Mouse (Mus musculus) retina, postnatal 1 day (tissue): ENCODE measurements around the gene Slc7a1.
"Not testable (repeated sequence)": the region's sequence is repeated elsewhere in the genome, so short reads cannot be mapped to it uniquely, and the experiment has no call there.

Experiments
- DNase-seq: peaks from one replicate; pipeline ENCODE4 v3.0.0-alpha.2; 2012

Slc7a1 gene

DNA sequence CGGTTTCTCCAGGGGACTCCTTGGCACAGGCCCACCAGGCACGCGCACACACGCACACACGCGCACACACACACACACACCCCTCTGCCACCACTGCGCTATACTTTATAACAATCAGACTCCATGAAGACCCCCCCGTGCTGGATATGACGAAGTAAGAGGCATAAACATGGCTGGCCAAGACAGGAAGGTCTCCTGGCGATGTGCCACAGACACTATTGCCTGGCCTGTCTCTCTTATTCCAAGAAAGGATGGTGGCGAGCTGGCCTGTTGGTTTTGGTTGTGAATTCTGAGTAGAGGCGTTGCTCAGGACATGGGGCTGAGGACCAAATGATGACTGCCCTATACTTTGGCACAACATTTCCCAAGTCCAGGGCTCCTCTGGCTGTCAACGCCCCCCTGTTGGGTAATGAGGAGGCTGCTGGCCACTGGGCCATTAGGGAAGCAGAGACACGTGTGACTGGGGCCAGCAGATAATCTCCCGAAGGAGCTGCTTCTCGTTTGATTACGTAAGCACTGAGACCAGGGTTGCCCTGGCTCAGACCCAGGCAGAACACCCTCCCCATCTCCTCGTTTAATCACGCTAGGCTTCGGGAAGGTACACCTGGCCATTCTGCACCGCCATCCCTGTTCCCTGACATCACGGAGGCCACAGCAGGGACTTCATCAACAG is 36.1 kb downstream of the Slc7a1 start:
- DNase-seq = no peak

DNA sequence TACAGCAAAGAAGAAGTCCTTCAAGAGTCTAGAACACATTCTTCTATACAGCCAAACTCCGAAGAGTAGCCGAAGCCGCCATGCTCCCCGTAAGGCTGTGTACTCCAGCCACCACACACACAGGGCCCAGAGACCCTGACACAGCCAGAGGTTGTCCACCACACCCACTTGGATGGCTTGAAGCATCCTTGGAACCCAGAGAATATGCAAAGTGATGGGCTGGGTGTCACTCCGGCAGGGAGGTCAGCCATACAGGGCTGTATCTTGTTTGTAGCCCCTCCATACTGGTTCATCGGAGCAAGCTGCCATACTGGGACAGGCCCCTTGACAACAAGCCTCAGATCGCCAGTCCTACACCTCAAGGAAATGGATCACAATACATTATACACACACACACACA is 37.4 kb downstream of the Slc7a1 start:
- DNase-seq = no peak

DNA sequence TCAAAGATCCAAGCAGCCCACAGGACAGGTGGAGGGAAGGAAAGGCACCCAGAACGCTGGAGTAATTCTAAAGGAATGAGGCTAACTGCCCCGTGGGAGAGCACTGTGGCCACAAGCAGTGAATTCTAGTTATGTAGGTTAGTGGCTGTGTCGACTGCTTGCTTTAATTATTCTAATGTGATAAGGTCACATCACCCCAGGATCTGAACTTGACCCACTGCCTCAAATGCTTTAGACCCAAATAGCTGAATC is 38.0 kb downstream of the Slc7a1 start:
- no peak for DNase-seq

DNA sequence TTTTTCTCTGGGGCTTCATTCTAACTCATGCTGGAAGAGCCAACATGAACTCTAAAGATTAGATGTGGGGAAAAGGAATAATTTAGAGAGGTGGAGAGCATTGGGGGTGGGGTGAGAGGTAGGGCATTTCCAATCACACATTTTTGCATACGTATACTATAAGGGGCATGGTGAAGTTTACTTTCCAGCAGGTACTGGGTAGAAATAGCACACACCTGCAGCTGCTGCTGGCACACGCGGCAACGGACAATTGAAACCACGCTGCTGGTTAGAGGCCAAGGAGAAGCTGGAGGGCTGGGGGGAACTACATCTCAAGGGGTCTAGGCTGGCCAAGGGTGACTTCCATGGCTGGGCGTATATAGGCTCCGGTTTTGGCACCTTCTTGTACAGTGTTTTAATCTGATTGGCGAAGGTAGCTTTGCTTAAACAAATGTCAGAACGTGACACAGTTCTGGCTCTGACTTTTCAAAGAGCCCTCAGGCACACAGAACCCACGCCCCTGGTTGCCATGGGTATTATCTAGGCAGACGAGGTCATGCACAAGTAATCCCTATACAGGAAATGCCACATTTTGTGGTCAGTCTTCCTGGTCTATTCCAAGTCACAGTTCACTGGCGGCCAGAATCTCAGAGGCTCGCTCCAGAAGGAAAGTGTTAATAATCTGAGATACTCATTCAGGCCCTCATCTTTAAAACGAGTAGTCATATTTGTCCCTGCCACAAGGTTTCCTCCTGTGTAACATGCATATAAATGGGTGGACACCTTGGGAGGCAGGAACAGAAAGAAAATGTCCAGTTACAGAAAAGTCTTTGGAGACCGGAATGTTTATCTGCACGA is 38.6 kb downstream of the Slc7a1 start:
- no peak for DNase-seq

DNA sequence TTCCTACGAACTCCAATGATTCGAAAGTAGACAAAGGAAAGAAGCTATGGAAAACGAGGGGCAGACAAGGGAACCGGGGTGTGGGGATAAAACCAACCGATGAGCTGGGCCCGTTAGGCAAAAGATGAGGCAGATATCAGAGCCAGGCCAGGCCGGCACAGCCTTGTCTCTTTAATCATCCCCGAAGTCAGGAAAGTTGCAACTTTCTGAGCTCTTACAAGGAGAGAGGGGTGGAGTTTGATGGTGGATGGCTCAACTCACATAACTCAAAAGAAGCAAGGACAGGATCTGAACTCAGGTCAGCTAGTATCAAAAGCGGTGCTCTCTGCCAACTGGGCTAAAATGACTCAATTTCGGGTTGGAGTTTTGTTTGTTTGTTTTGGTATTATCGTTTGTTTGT is 40.6 kb downstream of the Slc7a1 start:
- no peak for DNase-seq

DNA sequence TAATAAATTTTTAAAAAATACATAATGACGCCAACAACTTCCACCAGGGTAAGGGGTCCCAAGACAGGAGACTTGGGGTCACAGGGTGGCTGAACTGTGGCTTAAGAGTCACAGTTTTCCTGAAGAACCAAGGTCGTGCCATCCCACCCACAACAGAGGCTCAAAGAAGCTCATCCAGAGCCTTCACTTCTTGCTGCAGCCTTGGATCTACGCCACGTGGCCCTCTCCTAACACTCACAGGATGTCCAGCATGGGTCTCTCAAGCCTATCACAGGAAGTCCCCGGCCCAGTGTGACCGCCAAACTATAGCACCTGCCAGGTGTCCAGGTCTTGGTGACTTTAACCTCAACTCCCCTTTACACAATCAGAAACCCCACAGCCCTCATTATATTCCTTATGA is 42.5 kb downstream of the Slc7a1 start:
- no peak for DNase-seq

DNA sequence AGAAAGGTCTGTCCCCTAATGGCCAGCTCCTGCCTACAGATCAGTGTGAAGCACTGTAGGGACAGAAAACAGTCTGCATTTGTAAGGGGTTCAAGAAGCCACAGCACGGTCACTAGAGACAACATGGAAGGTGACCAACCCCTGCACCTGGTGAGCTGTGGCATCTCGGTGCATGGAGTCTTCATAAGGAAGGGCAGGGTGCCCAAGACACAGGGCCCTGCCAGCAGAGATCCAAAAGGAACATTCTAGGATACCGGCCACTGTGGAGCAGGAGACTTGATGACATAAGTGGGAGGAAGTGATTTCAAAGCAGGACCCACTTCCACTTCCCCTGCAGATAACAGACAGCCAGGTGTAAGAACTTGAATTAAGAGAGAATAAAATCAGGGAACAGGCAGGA is 43.9 kb downstream of the Slc7a1 start:
- DNase-seq = no peak

DNA sequence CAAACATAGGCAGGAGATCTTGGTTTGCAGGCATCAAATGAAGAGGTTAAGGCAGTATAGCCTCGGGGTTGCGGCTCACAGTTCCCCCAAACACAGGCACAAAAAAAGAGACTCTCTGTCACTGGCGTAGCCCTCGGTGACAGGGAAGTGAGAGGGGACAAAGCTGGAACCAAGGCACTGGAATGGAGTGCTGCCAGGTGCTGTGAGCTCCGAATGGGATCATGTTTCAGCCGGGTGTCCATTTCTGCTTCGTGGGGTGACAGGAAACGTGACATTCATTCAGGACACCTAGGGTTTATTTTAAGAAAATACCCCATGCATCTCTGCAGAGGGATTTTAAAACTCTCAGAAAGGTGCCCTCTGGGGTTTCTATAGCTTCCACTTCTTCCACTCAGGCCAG is 45.2 kb downstream of the Slc7a1 start:
- no peak for DNase-seq

DNA sequence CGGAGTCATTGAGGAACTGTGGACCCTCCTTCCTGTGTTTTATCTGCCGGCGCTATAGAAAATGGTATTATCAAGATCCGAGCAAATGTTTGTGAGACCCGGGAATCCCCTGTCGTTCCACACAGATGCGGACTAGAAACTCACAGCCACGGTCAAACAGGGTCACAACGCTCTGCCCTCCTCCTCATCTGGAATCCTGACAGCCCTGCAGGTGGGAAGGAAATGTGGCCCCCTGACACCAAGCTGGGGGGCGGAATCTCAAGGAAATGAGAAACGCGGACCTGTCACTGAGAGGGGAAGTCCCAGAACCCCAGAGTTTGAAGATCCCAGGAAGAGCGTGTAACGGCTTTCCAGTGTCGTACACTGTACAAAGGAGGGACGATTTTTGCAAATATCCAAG is 46.3 kb downstream of the Slc7a1 start:
- DNase-seq = no peak

DNA sequence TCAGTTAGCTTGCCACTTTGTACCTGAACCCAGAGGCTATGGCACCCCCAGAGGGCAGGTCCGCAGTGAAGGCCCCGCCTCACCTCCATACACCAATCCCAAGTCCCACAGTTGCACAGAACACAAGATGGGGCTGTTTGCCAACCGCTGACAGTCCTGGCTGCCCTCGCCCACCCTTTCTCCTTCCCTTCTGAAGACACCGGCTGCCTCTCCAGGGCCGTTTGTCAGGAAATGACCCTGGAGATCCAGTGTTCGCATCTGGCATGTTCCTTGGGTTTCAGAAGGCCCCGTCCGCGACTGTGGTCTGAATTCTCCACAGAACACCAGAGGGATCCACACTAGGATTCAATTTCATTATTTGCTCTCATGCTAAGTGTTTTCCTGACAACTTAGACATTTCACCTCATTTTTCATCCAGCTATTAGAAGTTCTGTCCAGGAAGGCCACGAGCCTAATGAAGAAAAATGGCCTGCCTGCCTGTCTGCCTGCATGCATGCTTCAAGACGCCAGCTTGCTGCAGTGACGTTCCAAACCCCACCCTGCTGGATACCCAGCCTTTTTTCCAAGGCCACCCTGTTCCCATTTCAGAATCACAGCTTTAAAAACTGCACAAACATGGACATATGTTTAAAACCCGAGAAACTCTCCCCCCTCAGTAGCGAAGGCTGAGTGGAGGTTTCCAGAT is 50.2 kb downstream of the Slc7a1 start:
- no peak for DNase-seq

DNA sequence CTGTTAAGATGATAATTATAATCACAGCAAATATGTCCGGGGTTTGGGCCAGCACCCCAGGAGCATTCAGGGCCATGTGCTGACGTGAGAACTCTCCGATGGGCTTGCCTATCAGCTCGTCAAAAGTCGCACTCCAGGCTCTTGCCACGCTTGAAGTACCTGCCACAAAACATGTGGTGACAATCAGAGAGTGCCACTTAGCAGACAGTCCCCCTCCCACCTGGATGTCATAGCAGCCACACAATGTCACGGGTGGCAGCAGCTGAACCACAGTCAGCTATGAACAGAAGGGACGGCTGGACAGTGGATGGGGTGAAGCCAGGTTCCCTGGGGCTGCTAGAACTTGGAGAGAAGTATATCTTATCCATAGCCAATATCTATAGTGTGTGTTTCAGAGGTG is 51.6 kb downstream of the Slc7a1 start:
- no peak for DNase-seq

DNA sequence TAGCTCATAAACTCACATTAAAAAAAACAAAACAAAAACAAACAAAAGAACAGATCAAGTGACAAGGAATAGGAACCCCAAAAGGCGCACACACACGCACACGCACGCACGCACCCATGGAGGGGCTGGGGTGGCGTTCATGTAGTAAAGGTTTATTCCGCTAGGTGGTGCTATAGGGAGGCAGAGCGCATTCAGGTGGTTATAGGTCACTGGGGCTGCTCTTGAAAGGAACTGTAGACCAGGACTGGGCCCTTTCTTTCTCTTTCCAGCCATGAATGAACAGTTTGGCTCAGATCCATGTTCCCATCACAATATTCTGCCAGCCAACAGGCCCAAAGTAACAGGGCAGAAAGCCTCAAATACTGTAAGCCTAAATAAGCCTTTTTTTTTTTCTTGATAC is 53.2 kb downstream of the Slc7a1 start:
- DNase-seq = no peak

DNA sequence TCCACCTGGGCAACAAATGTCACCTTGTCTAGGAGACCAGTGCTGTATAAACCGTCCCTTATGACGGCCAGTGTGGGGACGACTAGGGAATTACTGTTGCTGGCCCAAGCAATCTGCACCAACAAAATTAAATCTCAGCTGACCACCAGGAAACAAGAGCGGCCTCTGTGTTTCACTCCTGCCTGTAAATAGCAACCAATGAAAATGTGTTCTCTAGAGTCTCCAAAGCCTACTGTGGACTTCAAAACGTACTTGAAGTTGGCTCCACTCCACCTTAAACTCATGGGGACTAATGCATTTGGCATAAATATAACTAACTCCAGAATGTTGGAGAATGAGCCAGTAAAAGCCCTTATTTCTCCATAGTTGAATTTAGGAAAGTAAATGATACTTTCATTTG is 55.3 kb downstream of the Slc7a1 start:
- DNase-seq = no peak

DNA sequence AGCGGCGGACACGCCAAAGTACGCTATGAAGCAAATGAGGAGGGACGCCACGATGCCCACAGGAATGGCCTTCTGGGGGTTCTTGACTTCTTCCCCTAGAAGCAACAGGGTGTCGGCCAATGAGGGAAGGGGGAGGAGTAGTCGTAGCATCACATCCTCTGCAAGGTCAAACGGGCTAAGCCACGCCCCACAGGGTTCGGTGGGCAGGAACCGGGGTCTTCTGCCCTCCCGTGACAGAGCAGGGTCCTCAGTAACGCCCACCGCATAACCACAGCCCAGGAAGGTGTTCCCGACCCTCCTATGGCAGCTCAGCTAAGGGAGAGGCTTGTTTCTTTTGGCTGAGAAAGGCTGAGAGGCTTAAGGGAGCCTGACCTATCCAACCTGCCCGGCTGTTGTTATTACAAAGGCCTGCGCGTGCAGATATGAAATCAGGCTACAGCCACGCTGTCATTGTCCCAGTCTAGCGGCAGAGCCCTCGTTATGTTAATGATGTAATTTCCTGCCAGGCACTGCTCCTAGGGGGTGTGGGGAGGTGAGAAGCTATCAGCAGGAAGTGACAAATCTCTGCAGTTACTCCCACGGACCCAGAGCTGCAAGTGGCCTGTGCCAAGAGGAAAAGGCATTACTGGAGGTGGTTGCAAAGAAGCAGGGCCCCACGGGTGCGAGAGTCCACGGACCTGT is 57.5 kb downstream of the Slc7a1 start:
- DNase-seq = peak; percentile 50

DNA sequence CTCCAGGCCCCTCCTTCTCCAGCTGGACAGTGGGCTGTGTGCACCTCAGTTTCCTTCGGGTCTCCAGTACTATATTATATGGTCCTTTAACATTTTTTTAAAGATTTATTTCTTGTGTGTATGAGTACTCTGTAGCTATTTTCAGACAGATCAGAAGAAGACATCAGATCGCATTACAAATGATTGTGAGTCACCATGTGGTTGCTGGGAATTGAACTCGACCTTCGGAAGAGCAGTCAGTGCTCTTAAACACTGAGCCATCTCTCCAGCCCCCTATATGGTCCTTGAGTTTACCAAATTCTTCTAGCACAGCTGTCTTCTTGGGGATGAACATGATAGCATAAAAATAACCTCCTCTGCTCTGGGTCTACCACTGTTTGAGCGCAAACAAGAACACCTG is 60.6 kb downstream of the Slc7a1 start:
- DNase-seq = no peak

DNA sequence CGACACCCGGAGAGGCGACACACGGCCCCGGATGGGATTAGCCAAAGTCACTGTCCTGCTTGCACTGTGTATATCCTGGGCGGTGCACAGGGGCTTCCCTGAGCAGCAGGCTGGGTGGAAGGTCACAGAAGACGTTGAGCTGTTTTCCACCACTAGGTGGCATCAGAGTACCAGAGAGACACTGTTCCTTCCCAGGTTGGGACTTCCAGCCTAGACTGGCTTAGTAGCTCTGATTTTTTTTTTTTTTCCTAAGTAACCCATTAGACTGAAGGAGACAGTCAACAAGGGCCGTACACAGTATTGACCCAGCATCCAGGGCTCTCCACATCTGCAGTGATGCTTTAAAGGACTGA is 67.1 kb downstream of the Slc7a1 start:
- peak; percentile 87 for DNase-seq

DNA sequence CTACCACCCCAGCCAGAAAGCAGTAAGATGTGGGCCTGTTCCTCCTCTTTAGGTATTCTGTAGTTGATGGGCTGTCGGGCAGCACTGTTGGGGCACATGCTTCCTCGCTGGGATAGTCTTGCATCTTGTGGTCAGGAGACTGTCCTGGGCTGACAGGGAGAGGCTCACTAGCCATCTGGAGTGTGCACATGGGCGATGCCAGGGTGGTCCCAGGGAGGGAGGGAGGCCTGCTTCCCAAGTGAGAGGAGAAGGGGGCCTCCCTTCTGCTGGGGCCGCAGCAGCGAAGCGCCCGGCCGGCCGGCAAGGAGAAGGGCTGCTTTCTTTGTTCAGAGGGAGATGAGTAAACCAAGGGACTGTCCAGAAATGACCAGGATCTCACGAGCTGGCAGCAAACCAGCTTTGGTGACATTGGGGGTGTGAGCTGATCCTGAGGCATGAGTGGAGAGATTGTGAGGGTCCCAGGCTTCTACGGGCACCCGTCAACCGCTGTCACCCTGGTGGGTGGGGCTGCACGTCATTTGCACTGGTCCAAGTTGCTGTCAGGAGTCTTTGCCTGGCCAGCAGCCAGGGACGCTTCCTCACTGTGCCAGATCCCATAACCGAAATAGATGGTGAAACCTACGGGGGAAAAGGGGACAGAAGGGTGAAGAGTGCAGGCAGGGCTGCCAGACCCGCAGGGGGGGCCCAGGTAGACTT is 67.6 kb downstream of the Slc7a1 start:
- DNase-seq = no peak

DNA sequence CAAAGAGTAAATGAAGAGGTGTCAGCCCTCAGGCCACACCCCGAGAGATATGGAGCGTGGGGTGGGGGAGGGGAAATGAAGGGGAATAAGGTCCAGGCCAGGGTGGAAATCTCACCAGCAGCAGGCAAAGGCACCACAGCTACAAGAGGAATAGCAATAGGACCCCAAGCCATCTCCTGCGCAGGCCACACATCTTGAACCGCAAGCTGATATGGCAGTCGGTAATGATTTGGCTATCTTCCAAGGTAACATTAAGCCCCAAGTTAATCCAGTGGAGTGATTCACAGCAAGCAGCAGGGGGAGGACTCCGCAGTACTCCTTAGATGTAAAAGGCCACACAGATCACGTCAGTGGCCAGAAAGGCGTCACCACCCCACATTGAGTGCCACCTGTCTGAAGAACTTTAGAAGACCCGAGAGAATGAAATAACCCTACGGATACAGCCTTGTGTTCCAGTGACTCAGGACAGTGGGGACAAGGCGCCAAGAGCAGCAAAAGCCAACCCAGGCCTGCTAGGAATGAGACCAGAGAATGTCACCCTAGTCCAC is 68.4 kb downstream of the Slc7a1 start:
- peak; percentile 70 for DNase-seq

DNA sequence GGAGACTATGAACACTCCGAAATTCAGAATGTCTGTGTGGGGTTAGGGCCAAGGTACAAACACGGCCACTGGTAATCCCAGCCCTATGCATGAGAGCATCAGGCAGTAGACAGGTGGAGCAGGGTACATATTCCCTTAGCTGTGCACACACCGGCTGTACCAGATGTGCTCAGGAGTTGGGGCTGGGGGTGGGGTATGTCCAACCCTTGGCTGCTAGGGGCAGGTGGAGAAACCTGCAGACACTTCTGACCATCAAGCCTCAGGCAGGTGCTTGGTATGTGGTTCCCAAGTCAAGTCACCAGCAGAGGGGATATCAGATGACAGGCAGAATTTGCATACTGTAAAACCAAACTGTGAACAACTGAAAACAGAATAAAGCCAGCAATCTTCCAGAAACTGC is 70.7 kb downstream of the Slc7a1 start:
- no peak for DNase-seq

DNA sequence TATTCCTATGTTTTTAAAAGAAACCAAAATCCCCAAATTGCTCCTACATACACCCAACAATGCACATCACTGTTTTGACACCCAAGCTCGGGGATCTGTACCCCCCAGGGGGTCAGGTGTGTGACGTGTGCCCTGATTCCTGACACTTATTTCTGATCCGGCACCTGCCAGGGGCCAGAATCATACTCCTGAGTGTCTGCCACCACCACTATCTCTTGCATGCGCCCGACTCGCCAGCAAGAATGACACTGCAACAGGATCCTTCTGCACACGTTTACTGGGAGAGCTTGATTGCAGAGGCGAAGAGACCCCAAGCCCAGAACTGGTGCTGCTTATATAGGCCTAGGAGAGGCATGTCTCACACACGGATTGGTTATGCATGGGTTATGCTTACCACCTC is 73.4 kb downstream of the Slc7a1 start:
- DNase-seq = not testable (repeated sequence)

DNA sequence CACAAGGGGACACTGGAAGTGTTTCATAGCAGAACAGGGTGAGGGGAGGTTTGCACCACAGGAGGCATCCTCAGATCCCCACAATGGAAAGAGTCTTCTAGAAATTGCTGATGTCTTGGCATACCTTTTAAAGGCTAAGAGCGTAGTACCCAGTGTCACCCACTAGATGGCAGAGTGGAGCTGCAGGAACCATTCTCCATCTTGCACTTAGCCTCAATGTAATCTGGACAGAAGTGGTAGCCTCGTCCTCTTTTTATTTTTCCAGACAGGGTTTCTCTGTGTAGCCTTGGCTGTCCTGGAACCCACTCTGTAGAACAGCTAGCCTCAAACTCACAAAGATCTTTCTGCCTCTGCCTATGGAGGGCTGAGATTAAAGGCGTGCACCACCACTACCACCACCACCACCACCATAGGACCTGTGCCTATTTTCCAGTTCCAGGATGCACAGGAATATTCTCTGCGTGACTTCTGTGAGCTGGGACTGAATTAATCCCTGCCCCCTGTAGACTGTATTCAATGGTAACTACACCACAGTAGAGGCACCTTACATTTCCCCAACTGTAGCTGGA is 74.3 kb downstream of the Slc7a1 start:
- peak; percentile 75 for DNase-seq

DNA sequence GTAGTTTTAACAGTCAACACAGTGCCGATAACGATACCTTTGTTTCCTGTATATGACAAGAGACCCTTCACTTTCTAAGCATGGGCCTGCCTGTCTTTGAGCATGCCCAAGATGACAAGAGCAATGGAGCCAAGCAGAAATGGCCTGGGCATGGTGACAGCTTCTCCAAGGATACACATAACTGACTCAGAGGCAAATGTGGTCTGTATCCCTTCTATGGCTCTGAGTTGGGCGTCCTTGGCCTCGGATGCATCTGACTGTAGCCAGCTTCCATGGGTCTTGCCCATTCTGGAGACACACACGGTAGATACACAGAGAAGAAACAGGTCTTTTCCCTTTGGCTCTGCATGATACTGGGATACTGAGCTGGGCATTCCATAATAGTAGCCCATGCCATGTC is 84.8 kb downstream of the Slc7a1 start:
- no peak for DNase-seq

DNA sequence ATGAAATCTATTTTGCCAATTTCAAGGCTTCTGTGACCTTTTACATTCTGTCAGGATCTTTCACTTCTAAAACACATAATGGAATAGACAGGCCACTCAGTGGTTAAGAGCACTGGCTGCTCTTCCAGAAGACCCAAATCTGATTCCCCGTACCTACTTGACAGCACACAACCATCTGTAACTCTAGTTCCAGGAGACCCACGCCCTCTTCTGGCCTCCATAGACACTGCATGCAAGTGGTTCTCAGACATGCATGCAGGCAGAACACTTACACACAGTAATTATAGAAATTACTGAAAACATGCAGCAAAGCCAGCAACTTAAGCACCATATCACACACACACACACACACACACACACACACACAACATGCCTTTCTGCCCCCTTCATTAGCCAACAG is 87.3 kb downstream of the Slc7a1 start:
- DNase-seq = no peak
